Mouse (Mus musculus) natural killer cell, adult 2 months (primary cell): Measurements from ENCODE around the gene Lats1.

Source experiments
- DNase-seq, 2 experiments: peaks; one replicate each; pipeline ENCODE4 v3.0.0; 2022; ENCODE audit warnings: low spot score in 2 of 2

The Lats1 gene

DNA sequence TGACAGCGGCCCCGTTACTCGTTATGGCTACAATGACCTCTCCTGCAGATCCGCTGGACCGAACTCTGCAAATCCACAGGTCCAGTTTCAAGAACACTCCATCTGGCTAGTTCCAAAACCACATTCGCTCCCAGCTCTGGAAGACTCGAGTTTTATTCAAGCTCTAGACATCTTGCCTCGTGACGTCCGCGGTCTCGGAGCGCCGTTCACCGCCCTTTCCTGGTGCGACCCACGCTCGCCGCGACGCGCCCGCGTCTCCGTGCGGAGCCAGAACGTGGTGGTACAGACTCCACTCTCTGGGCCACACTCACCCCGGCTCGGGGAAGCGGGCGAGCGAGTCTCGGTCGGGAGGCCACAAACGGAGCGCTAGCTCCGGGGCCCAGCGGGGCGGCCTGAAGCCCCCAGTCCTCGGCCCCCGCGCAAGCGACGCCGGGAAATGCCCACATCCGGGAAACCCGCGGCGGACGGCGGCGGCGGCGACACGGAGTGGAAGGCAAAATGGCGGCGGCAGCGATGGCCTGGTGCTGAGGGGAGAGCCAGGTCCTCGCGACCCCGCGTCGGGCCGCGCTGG, at the start of gene Lats1, which contains the start of gene Pcmt1:
Lats1 (plus strand) TSS at position 484 of the 571 bp plus-strand sequence.
Pcmt1 (minus strand) TSS at position 406 of the 571 bp plus-strand sequence.
- DNase-seq = peak; percentile 78

DNA sequence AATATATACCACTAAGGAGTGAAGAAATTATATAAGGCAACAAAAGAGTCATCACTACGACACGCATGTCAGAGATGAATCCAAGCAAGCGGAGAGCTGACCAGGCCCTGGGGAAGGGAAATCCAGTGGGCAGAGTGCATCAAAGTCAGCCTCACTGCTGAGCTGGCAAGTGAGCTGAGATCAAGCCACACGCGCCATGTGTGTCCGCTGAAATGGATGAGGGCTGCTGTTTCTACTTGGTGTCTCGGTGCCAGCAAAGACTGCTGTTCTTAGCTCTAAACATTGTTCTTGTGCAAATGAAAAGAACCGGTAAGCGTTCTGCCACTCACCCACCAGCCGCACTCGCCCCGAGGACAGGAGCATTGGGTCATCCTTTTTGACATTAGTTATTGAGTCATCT, 40.6 kb upstream of the Lats1 start:
- no peak for DNase-seq

DNA sequence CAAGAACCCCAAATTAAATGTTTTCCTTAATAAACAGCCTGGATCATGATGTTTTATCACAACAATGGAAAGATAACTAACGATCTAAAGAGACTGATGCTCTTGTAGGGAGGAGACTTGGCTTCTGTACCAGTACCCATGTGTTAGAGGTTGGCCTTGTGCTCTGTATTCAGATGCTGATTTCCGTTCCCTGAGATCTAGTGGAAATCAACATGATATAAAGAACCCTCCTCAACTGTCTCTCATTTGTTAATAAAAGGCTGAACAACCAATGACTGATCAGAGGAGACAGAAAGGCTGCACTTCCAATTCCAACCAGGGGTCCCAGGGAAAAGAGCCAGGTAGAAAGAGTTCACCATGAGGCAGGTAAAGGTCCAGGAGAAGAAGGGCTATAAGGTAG, 35.1 kb upstream of the Lats1 start:
- DNase-seq = no peak

DNA sequence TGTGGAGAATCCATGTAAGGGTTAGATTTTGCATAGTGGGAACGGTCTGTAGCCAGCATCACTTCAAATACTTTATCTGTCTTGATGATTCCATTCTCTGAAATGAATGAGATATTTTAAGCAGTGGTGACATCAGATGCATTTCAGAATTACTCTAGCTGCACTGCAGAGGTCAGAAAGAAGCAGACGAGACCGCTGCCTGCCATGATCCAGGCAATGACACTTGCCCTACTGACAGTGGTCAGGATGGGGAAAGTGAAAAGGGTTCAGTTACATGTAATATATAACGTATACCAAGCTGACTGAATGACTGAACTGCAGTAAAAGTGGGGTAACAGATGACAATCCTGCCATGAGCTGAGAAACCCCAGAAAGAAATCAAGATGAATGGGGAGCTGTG, 32.0 kb upstream of the Lats1 start:
- DNase-seq = no peak

DNA sequence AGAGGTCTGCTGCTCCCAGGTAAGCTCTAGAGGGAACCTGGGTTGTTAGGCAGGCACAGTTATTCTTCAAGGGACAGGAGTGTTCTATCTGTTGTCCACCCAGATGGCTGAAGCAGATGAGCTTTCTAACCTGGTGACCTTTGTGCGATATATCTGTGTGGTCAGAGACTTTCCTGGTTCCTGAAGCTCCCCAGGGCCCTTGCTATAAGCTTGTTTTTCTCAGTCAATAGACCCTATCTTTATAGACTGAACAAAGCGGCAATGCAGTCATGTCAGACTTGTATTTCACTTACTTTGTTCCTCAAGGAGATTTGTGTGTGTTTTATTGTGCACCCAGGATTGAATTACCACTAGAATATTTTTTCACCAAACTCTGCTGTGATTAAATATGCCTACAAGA, 30.0 kb upstream of the Lats1 start:
- no peak for DNase-seq

DNA sequence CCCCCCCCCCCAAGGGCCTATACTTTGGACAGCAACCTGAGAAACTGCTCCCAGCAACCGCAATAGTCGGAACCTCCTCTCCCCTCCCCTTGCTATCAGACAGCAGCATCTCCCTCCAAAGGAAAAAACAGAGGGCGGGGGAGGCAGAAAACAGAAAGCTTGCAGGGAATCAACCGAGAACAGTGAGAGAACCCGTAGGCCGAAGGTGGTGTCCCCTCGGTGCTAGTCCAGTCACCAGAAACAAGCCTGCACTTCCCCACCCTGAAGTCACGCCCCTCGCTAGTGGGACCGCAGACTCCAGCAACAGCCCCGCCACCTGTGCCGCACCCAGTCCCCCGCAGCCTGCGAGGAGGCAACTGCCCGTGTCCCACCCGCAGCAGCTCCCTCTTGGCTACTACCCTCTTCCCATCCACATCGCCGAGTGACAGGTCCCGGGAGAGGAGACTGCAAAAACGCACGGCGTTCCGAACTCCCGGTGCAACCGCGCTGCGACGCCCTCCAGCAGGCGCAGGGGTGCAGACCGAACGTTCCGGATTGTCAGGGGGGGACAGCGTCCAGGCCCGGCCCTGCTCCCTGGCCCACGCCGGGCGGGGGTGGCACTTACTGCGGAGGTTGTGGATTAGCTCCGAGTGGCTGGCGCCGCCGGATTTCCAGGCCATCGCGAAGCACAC, 18.4 kb upstream of the Lats1 start:
- DNase-seq = peak; percentile 73 to 77

DNA sequence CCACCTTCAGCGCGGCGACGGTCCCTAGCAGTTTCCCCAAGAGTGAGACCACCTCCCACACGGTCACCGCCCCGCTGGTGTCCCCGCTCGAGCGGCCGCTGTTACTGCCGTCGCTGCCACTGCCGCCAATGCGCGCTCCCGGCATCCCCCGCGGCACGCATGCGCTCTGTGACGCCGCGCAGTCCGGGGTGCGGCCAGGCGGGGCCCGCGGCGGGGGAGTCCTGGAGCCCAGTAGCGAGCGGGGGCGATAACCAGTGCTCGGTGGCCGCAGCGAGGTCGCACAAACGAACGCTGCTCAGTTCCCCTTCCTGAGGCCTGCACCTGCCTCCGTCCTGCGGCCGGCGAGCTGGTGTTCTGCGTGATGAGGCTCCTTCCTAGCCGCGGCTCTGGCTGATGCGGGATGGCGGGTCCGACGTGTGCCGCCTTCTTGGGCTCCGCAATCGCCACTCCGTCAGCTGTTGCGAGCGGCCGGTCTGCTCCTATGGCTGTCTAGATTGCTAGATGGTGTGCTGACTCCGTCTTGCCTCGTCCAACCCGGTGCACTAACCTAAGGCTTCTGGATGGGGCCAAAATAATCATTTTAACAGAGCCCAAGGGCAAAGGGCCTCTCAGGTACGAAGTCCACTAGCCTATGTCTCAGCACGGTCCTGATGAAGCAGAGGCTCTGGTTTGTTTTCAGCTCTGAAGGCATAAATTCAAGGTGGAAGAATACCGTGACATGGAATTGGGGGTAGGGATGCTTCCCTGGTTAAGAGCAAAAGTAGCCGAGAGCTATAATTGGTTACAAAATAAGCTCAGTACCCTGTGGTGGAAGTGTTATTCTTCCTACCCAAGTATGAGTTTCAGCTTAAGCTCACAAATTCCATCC, 17.6 kb upstream of the Lats1 start:
- DNase-seq = peak; percentile 89 to 91

DNA sequence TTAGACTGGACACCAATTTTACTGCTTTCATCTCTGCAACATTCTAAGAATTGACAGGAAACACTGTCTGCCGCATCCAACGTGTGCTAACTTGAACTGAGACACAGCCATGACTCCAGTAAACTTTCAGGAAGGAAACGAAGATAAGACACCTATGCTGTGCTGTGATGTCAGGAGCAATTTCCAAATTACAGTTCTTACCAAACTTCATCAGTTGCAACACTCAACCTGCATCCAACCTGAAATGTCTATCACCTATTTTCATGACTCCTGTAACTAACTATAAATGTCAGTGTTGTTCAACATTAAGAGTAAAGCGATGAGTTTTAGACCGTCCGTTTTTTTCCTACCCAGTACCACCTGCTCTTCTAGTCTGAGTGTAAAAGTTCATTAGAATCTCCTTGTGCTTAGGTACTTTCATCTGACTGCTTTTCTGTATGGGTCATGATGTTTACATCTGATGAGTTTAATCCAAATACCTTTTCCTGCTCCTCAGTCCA, 16.9 kb upstream of the Lats1 start:
- DNase-seq = no peak

DNA sequence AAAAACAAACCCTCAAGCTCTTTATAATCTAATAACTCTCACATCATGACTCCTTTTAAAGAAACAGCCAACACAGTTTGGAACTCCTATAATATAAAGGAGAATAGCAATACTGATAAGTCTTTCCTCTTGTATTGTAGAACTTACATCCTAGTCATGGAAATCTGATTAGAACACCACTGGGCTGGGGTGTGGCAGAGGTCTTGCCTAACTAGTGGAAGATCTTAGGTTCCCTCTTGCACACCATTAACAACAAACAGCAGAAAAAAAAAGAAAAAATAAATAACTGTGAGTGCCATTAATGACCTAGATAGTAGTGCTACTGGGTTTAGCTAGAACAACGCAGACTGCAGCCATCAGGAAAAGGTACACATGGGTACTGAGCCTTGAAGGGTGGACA, 16.1 kb upstream of the Lats1 start:
- DNase-seq = no peak

DNA sequence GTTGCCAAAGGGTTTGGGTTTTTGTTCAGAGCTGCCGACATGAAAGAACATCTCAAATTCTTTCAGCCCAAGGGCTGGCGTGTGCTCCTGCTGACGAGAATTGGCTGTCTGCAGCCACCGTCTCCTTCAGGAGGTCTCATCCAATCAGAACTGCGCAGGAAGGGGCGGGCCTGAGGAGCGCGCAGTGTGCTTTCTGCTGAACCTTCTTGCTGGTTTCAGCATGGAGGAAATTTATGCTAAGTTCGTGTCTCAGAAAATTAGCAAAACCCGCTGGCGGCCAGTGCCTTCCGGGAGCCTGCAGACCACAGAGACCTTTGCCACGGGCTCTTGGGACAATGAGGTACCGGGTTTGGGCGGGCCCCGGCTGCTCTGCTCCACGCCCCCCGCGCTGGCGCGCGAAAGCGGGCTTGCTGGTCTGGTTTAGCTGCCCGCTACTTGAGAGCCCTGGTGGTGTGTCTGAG, 13.6 kb upstream of the Lats1 start, which contains the start of gene Nup43:
Nup43 (plus strand) TSS at position 162 of the 461 bp plus-strand sequence.
- DNase-seq = peak; percentile 78 to 85

DNA sequence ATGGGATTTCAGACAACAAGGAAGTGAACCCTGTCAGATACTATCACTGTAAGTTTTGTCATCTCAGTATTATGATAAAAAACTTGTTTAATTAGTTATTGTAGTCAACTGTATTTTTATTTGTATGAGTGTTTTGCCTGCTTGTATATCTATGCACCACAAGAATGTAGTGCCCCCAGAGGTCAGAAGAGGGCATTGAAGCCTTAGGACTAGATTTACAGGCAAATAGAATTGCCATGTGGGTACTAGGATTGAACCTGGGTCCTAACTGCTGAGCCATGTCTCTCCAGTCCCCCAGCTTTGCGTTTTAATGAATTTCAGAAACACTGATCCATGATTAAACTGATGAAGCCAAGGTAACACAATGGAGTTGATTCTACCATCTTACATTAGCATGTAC, 7.3 kb upstream of the Lats1 start:
- DNase-seq = peak; percentile 28 to 33

DNA sequence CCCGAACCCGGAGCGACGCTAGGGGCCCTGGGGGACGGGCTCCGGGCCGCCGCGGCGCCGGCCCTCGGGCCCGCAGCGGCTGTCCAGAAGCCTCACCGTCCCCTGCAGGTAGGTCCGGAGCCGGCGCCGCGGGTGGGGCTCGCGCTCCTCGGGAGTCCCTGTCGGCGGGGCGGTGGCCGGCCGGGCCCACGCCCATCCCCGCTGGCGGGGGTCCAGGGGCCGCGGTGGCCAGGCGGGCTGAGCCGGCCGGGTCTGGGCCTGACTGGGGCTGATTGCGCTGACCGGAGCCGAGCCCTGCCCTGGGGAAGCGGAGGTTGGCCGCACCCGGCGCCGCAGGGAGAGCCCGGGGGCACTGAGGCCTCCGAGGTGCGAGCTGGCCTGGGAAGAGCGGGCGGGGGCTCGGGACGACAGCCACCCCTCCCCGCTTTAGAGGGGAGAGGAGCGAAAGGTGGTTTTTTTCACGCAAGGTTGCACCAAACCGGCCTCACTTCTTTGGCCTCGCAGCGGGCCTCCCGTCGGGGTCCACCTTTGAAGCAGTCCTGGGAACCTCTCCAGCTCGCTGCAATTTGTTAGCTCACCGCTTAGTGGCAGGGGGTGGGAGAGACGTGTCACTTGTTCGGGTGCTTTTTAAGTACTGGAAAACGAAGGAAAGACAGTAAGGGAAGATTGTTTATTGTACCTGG, 470 bp downstream of the Lats1 start:
- peak; percentile 36 to 42 for DNase-seq

DNA sequence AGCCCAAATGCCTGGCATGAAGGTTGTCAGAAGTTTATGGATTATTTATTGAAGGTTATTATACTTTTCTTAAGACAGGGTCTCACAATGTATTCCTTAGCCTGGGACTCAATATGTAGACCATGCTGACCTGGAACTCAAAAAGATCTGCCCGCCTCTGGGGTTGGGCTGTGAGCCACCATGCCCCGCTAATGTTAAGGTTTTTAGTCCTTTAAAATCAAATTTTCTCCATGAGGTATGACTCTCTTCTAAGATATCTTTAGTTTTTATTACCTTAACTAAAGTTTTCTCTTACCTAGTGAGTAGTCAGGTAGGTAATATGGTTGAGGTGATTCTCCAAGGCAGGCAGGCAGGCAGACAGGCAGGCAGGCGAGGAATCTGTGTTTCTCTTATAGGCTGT, 1.2 kb downstream of the Lats1 start:
- DNase-seq = no peak

DNA sequence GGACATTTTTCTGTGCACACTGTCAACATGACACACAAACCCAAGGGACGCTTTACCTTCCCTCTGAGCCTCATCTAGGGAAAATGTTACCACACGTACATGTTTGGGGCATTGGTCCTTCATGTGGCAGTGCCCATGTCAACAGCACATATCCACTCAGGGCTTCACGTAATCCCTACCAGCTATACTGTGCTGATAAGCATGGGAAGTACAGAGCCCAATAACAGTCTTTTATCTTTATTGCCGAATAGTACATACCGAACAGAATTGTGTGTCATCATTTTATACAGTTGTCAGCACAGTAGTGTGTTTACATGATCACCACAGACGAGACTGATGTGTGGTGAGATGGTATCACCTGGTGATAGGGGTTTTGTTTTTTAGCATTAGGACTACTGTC, 5.9 kb downstream of the Lats1 start:
- DNase-seq = no peak

DNA sequence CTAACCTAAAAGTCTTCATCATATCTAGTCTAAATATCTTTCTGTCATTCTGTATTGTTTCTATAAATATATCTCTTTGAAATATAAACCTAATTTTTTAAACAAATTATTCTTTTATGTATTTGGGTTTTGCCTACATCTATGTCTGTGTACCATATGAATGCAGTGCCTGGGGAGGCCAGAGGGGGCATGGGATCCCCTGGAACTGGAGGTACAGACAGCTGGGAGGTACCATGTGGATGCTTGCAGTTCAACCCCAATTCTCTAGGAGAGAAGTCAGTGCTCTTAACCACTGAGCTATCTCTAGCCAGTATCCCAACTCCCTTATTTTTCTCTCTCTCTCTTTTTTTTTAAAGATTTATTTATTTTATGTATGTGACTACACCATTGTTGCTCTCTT, 14.3 kb downstream of the Lats1 start:
- DNase-seq = peak; percentile 7 to 24

DNA sequence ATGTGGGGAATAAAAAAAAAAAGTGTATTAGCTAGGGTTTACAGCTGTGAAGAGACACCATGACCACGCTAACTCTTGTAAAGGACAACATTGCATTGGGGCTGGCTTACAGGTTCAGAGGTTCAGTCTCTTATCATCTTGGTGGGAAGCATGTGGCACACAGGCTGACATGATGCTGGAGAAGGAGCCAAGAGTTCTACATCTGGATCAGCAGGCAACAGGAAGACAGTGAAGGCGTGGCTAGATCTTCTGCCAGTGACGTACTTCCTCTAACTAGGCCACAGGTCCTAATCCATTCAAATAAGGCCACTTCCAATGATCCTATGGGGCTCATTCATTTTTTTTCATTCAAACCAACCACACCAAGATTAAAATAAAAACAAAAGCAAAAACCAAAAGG, 19.1 kb downstream of the Lats1 start:
- no peak for DNase-seq

DNA sequence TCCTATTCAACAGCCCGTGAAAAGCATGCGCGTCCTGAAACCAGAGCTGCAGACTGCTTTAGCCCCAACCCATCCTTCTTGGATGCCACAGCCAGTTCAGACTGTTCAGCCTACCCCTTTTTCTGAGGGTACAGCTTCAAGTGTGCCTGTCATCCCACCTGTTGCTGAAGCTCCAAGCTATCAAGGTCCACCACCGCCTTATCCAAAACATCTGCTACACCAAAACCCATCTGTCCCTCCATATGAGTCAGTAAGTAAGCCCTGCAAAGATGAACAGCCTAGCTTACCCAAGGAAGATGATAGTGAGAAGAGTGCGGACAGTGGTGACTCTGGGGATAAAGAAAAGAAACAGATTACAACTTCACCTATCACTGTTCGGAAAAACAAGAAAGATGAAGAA, 21.6 kb downstream of the Lats1 start:
- no peak for DNase-seq

DNA sequence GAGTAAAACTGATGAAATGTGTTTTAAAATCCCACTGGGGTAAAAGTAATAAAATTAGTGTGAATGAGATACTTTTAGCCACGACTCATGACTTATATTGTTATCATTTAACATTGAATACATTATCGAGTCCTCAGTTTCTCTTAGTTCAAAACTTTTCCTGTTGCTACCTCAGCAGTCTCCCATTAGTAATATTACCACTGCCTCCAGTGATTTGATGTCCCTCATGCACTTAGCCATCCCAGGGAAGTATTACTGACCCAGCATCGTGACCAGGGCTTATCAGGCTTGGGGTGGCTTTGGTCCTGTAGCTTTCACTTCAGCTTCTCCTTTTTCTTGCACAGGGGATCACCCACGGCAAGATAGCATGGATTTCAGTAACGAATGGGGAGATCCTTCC, 29.1 kb downstream of the Lats1 start:
- DNase-seq = no peak

DNA sequence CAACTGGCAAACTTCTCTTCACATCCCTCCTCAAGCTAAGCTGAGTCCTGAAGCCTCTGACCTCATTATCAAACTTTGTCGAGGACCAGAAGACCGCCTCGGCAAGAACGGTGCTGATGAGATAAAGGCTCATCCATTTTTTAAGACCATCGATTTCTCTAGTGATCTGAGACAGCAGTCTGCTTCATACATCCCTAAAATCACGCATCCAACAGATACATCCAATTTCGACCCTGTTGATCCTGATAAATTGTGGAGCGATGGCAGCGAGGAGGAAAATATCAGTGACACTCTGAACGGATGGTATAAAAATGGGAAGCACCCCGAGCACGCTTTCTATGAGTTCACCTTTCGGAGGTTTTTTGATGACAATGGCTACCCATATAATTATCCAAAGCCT, 31.5 kb downstream of the Lats1 start:
- no peak for DNase-seq

DNA sequence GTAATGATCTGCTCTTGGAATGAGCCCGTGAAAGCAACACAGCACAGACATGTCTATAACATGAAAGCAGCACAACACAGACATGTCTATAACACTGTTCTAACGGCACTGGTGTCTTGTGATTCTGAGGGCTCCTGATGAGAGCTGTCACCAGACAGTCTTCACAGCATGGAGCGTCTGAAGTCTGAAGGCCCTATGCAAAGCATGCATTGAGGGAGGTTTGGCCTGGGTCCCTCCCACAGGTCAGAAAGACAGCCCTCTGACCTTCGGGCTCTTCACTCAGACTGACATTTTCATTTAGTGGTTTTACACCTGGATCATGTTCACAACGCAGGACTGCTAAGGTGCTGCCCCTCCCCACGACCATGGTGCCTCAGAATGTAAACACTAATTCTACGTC, 34.0 kb downstream of the Lats1 start:
- no peak for DNase-seq

DNA sequence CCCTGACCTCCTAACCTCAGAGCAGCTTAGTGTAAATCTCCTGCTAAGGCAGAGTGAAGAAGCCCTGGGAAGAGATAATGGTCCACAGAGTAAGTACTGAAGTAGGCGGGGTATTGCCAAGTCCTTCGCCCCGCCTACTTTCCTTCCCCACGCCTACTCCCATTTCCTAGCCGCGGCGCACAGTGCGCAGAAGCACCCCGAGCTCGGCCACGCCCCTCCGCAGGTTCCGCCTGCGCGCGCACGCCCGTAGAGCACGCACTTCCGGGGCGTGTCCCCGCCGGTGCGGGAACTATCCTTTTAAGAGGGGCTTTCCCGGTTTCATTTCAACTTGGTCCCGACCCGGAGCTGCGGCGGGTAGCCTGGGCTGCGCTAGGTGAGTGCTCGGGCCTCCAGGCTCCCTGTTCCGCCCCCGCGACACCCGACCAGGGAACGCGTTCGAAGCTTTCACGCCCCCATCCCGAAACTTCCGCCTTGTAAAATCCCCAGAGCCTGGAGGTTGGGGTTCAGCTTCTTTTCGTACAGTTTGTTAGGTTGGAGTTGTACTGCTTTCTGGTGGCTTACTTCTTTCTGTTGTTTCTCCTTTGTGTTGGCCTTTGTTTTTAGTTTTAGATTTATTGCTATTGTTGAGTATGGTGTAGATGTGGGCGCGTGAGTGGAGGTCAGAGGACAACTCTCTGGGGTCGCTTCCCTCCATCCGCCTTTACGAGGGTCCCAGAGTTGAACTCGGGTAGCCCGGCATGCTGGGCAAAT, 44.9 kb downstream of the Lats1 start, which contains the start of gene Katna1:
Katna1 (plus strand) TSS at position 250 of the 750 bp plus-strand sequence.
- peak; percentile 96 for DNase-seq
